Mouse (Mus musculus) G1E-ER4 (cell line): ENCODE data around the gene Tbc1d30. TPM values are rescaled to one million over a fixed set of nuclear protein-coding genes. Genes with fewer than 3 reads are reported as not detected.

Experiments
- GATA1 ChIP-seq: IDR thresholded peaks from one replicate; pipeline ENCODE4 v1.8.0; 2012; ENCODE audit warnings: low read length, inconsistent platforms
- polyA plus RNA-seq: library from polyadenylated mRNA; stranded (reverse); fragments of >175 nt; gene quantifications from 2 replicates; pipeline ENCODE4 v1.2.3, GENCODE M21; 2012

Gene Tbc1d30
- polyA plus RNA-seq, 1 experiment = not detected

DNA sequence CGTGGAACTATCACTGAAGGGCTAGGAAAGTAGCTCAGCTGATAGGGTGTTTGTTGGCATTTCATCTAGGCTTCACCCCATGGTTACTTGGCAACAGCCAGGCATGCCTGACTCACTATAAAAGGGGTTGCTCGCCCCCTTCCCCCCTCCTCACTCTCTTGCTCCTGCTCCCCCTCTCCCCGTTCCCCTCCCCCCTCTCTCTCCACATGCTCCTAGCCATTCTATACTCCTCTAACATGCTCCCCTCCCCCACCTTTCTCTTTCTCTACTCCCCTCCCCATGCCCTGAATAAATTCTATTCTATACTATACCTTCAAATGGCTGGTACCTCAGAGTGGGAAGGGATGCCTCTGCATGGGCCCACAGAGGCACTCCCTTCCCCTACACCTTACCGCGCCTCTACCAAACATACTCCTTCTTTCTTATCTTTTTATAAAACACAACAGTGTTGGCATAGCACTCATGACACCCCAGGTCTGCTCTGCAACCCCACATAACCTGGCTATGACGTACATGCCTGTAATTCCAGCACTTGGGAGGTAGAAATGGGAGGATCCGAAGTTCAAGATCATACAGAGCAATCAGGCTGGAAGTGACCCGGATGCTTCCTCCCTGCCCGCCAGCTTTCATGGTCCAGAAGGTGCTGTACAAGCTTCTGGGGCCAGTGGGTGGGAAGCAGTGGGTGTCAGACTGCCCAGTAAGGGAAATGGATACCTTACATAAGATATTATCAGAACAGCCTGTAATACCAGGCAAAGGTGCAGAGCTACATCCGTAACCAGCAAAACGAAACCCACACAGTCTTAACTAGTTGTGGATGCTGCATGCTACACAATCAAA is 10.1 kb downstream of the Tbc1d30 start:
- no peak for TF ChIP-seq GATA1

DNA sequence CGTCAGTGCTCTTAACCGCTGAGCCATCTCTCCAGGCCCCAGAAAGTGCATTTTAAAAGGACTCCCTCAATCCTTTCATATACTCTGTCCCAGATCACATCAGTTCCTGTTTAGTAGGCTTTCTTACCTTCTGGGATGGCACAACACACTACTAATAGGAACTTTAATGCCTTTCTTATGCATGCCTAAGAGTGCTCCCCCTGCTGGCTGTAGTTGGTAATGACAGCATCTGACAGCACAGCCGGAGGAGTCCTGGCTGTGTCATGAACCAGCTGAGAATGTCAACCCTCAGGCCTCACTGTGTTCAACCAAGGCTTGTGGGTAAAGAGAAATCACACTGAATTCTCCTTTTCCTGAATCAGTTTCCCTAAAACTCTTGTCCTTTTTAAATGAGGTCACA is 16.5 kb downstream of the Tbc1d30 start:
- no peak for TF ChIP-seq GATA1

DNA sequence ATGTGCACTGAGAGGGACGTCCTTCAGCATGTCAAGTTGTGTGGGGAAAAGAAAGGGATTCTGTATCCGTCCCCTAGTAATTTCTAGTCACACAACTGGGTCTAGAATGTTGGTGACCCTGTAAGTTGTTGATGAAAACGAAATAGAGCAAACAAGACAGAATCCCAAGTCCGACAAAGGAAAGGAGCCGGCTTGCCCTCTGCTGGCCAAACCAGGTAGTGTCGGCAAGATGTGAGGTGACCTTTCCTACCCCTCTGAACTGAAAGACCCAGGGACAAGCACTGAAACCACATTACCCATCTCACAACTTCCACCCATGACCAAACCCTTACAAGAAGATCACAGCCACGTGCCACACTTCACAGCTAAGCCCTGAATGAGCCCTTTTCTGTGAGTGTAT is 20.1 kb downstream of the Tbc1d30 start:
- TF ChIP-seq GATA1 = no peak

- TF ChIP-seq GATA1 = no peak
Observed at GRCm38 (mm10) chr10:121329586-121329985, 21.5 kb downstream of the Tbc1d30 start.

DNA sequence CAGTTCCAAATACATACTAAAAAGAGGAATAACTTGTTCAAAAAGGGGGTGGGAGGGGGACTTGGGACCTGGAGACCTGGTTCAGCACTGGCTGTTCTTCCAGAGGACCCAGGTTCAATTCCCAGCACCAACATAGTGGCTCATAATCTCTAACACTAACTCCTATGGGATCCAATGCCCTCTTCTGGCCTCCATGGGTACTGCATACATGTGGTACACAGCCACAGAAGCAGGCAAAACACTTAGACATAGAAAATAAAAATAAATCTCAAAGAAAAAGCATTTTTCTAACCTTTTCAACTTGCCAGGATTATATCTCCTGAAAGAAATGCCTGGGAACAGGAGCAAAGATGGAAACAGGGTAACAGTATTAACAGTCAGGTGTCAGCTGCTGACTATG is 24.9 kb downstream of the Tbc1d30 start:
- no peak for TF ChIP-seq GATA1

- TF ChIP-seq GATA1 = no peak
Observed at GRCm38 (mm10) chr10:121323493-121323892, 27.6 kb downstream of the Tbc1d30 start.

DNA sequence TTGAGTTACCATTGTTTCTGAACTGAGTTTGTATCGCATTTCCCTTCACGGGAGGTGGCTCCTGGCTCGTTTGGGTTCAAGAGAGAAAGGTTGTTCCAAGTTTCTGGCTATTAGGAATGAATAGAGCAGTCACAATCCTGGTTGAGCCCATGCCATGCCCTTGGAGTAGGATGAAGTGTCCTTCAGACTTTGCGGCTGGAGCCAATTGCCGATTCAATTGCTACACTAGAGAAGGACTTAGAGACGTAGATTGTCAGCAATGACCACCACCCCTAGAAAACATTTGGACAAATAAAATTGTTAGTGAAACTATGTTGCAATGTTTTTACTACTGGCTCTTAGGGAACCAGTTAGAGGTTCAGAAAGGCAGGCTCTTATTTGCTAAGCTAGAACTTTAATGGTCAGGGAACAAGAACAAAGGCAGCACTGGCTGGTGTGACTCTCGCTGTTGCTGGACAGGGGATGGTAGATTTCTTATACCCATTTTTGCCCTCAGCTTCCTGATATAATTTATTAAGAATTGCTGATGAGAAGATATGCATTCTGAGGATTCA is 32.6 kb downstream of the Tbc1d30 start:
- TF ChIP-seq GATA1 = no peak

DNA sequence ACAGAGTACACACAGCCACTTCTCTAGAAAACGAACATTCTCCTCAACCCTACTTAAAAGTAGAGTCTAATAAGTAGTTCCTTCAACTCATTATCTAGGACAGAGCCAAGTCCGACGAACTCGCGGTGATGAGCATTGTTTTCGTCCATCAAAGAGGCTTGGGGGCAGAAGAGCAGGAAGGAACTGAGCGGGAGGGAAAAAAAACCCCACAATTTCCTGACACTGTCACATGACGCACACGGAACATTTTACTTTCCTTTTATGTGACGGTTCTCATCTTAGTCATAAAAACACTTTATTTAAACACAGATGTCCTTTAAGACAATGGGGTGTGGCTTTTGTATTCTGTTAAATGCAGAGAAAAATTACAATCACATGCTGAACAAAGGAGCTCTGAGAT is 34.7 kb downstream of the Tbc1d30 start:
- TF ChIP-seq GATA1 = no peak

DNA sequence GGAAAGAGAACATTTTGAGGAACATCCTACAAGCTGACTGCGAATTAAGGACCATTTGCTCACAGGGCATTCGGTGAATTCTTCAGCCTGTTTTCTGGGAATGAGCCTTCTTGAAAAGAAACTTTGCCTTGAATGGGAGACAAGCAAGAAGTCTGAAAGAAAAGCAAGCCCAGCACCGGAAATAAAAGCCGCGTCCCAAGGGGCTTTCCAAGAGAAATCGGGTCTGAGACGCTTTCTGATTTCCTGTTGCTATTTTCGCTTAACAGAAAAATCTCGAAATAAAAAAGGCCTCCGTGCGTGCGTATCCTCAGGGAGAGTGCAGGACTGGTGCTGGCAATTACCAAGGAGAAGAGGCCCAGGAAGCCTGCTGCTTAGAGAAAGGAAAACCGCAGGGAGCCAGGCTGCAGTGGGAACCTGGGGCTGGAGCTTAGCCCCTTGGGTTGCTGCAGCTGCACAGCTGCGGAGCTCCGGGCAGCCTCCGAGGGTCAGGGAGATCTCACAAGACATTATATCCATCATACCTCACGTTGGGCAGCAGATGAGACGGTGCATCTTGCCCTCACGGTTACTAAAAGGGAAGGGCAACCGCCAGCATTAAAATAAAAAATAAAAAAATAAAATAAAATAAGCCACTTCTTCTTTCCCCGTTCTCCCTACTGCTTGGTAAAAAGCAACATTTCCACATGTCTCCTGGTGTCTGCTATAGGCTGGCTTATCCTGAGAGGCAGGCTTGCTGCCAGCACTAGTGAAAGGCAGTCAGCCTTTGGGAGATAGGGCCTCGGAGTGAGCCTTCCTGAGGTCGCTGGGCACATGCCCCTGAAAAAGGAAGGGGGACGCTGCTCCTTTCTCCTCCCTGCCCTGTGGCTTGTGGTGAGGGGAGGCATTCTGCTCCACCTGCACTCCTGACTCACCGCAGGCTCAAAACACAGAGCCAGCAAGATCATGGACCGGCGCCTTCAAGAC is 35.5 kb downstream of the Tbc1d30 start:
- no peak for TF ChIP-seq GATA1

- TF ChIP-seq GATA1 = no peak
Observed at GRCm38 (mm10) chr10:121314186-121314585, 36.9 kb downstream of the Tbc1d30 start.

DNA sequence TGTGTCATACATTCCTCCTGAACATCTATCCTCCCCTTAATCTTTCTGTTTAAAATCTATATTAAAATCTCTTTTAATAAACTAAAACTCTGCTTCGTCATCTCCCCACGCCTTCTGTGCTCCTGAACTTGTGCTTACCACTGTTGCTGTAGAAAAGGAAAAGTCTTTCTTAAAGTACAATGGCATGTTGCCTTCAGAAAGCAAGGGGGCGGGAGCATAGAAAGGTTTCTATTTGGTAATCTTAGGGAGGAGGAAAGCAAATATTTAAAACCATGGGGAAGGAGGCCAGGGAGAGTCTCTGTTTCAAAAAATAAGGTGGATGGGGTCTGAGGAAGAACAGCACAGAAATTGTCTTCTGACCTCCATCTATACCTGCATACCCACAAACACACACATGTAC is 38.0 kb downstream of the Tbc1d30 start:
- no peak for TF ChIP-seq GATA1

DNA sequence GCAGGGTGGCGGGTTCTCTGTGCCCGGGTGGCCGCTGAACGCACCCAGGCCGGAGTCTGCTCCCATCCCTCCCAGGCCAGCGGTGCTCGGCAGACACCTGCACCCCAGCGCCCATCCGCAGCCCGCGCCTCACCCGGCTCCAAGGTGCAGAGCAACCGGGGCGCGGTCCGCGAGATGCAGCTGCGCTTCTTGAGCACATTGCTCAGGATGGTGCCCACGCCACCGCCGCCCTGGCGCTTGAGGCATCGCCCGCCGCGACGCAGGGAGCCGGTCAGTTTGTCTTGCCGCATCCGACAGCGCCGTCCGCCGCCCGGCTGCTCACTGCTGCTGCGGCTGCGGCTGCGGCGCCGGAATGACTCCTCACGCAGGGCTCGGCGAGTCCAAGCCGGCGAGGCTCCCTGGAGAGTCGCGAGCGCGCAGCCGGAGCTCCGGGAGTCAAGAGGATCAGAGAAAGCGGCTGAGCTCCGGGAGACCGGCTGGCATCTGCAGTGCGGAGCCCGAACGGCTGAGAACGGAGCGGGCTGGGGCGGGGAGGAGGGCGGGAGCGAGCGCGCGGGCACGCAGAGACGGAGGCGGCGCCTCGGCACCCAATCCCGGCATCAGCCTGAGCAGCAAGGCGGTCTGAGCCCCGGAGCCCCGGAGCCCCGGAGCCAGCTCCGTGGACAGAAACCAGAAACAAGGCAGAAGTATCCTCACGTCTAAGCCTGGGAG is 40.4 kb downstream of the Tbc1d30 start:
- no peak for TF ChIP-seq GATA1

GRCm38 (mm10) chr10:121309801-121310510 is 41.1 kb downstream of the Tbc1d30 start:
- no peak for TF ChIP-seq GATA1

DNA sequence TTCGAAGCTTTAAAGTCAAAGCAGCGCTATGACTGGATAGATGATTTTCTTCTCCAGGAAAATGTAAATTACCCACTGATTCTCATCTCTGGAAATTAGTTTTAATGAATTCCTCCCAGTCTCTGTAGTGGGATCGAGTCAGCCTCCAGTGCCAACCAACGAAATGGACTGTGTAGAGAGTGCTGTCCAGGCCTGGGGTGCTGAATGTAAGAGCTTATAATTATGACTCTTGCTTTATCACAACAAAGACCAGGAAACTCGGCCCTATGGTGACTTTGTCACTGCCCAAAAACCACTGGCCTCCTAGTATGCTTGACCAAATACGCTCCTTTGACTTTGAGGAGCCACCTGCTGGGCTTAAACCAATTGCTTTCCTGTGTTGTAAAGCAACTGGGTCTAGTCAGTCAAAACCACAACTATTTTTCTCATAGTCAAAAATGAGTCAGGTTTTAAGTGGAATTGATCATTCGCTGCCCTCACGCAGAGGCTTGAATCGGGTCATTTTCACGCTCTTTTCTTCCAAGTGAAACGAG is 41.9 kb downstream of the Tbc1d30 start:
- no peak for TF ChIP-seq GATA1
